Mouse (Mus musculus): ENCODE data around the gene Zfp787.
"Not testable (repeated sequence)": the region's sequence is repeated elsewhere in the genome, so short reads cannot be mapped to it uniquely, and the experiment has no call there.

Gene Zfp787

GRCm38 (mm10) chr7:6126690-6127448 is 28.9 kb downstream of the Zfp787 start:
- intact Hi-C loops (cut with DNase I), result loop anchor here (2.0 kb wide), 2 partner anchors 48 to 66 kb away; no protein-coding TSS in a partner anchor

- intact Hi-C loops (cut with DNase I), result not testable (repeated sequence)
Measured at GRCm38 (mm10) chr7:6121128-6121527, 34.7 kb downstream of the Zfp787 start.

GRCm38 (mm10) chr7:6120104-6120503 is 35.7 kb downstream of the Zfp787 start:
- intact Hi-C loops (cut with DNase I), result not testable (repeated sequence)

- intact Hi-C loops (cut with DNase I), result no loop called here
Measured at GRCm38 (mm10) chr7:6119501-6119900, 36.3 kb downstream of the Zfp787 start.
